Mouse (Mus musculus): ENCODE data around the gene Pip4k2c. TPM values are rescaled to one million over a fixed set of nuclear protein-coding genes. Genes with fewer than 3 reads are reported as not detected.

The Pip4k2c gene
- polyA plus RNA-seq, 1 experiment, result 16.2 TPM

DNA sequence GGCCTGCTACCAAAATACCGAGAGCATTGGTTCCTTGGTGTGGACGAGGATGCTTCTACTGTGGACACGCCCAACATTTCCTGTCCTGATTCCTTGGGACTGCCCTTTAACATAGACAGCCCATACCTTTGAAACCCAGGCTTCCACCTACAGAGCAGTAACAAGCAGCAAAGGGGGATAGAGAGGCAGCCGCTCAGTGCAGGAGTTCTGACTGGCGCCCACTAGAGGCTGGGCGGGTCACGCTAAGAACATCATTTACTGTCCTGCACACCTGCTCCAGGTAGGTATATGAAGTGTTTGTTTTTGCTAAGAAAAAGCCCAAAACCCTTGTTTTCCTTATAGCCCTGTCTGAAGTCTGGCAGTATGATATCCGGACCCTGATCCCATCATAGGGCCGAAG lies 21.8 kb upstream of the Pip4k2c start:
- Histone ChIP-seq H3K4me3 (ENCODE audit: control insufficient read depth, low read depth, low read length) (no peak overlapping the region), H3K27me3 (ENCODE audit: control insufficient read depth, insufficient read depth, low read length) (no peaks in the 10 kb centered on the region), H3K4me1 (ENCODE audit: control insufficient read depth, insufficient read depth, low read length) (peaks cover 5% of the 10 kb centered on the region), H3K27ac (ENCODE audit: control insufficient read depth, insufficient read depth, low read depth, low read length) (no peak overlapping the region), H3K36me3 (ENCODE audit: control insufficient read depth, insufficient read depth, low read length) (no peaks in the 10 kb centered on the region)
- no peak for TF ChIP-seq POLR2A (IDR thresholded peaks at IDR 0.05; ENCODE audit: control insufficient read depth, low read depth, low read length)
- TF ChIP-seq CTCF (IDR thresholded peaks at IDR 0.05; ENCODE audit: control insufficient read depth, insufficient read depth, insufficient replicate concordance, low read depth, low read length), result peak; percentile 47; the same call in 1 of the 2 replicates

- Histone ChIP-seq H3K27ac (ENCODE audit: control insufficient read depth, insufficient read depth, low read depth, low read length) (no peak overlapping the region), H3K27me3 (ENCODE audit: control insufficient read depth, insufficient read depth, low read length) (no peaks in the 10 kb centered on the region), H3K36me3 (ENCODE audit: control insufficient read depth, insufficient read depth, low read length) (no peaks in the 10 kb centered on the region), H3K4me1 (ENCODE audit: control insufficient read depth, insufficient read depth, low read length) (peaks cover 5% of the 10 kb centered on the region), H3K4me3 (ENCODE audit: control insufficient read depth, low read depth, low read length) (no peak overlapping the region)
- TF ChIP-seq CTCF (IDR thresholded peaks at IDR 0.05; ENCODE audit: control insufficient read depth, insufficient read depth, insufficient replicate concordance, low read depth, low read length) (no peak), POLR2A (IDR thresholded peaks at IDR 0.05; ENCODE audit: control insufficient read depth, low read depth, low read length) (no peak)
Measured at GRCm38 (mm10) chr10:127231741-127232140, 20.4 kb upstream of the Pip4k2c start.

DNA sequence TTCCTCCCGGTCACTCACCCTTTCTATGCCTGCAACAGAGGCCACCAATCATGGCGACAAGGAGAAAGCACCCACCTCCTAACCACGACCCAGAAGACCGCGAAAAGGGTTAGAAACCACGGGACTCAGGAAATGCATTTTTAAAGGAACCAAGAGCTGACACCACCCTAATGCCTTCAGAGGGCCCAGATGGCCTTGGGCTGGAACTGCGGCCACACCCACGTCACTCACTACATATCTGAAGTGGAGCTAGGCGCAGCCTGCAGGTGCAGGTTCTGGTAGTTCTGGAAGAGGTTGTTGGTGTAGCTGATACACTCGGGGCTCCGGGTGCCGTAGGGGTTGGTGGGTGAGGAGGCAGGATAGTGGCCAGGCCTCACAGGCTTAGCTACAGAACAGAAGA lies 19.3 kb upstream of the Pip4k2c start:
- no peaks in the 10 kb centered on the region for H3K27me3 ChIP-seq (ENCODE audit: control insufficient read depth, insufficient read depth, low read length)
- peaks cover 5% of the 10 kb centered on the region for H3K4me1 ChIP-seq (ENCODE audit: control insufficient read depth, insufficient read depth, low read length)
- H3K36me3 ChIP-seq (ENCODE audit: control insufficient read depth, insufficient read depth, low read length), result no peaks in the 10 kb centered on the region
- H3K27ac ChIP-seq (ENCODE audit: control insufficient read depth, insufficient read depth, low read depth, low read length), result no peak overlapping the region
- no peak for TF ChIP-seq POLR2A (IDR thresholded peaks at IDR 0.05; ENCODE audit: control insufficient read depth, low read depth, low read length)
- no peak for TF ChIP-seq CTCF (IDR thresholded peaks at IDR 0.05; ENCODE audit: control insufficient read depth, insufficient read depth, insufficient replicate concordance, low read depth, low read length)
- no peak overlapping the region for H3K4me3 ChIP-seq (ENCODE audit: control insufficient read depth, low read depth, low read length)

DNA sequence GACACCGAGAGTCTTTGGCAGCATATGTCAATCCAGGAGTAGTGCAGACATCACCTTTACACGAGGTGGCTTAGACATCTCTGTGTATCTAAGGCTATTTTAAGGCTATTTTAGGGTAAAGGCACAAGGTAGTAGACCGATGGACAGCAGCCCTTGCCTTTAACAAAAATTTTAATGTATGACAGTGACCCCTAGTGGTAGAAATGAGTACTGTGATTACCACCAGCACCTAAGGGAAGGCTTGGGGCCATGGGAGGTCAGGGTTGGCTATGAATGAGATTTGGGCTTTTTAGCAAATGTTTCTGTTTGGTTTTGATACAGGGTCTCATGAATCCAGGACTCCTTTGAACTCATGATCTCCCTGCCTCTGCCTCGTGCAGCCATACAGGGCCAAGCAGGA lies 17.5 kb upstream of the Pip4k2c start:
- no peak for TF ChIP-seq POLR2A (IDR thresholded peaks at IDR 0.05; ENCODE audit: control insufficient read depth, low read depth, low read length)
- TF ChIP-seq CTCF (IDR thresholded peaks at IDR 0.05; ENCODE audit: control insufficient read depth, insufficient read depth, insufficient replicate concordance, low read depth, low read length), result 0 out of 2 replicates have a peak, but pooled peaks have one; percentile 16
- no peak overlapping the region for H3K4me3 ChIP-seq (ENCODE audit: control insufficient read depth, low read depth, low read length)
- H3K27ac ChIP-seq (ENCODE audit: control insufficient read depth, insufficient read depth, low read depth, low read length), result no peak overlapping the region
- no peaks in the 10 kb centered on the region for H3K27me3 ChIP-seq (ENCODE audit: control insufficient read depth, insufficient read depth, low read length)
- peaks cover 5% of the 10 kb centered on the region for H3K4me1 ChIP-seq (ENCODE audit: control insufficient read depth, insufficient read depth, low read length)
- no peaks in the 10 kb centered on the region for H3K36me3 ChIP-seq (ENCODE audit: control insufficient read depth, insufficient read depth, low read length)

- no peaks in the 10 kb centered on the region for H3K36me3 ChIP-seq (ENCODE audit: control insufficient read depth, insufficient read depth, low read length)
- H3K27me3 ChIP-seq (ENCODE audit: control insufficient read depth, insufficient read depth, low read length), result no peaks in the 10 kb centered on the region
- no peak overlapping the region for H3K4me3 ChIP-seq (ENCODE audit: control insufficient read depth, low read depth, low read length)
- TF ChIP-seq CTCF (IDR thresholded peaks at IDR 0.05; ENCODE audit: control insufficient read depth, insufficient read depth, insufficient replicate concordance, low read depth, low read length), result no peak
- TF ChIP-seq POLR2A (IDR thresholded peaks at IDR 0.05; ENCODE audit: control insufficient read depth, low read depth, low read length), result no peak
- H3K4me1 ChIP-seq (ENCODE audit: control insufficient read depth, insufficient read depth, low read length), result peaks cover 5% of the 10 kb centered on the region
- H3K27ac ChIP-seq (ENCODE audit: control insufficient read depth, insufficient read depth, low read depth, low read length), result no peak overlapping the region
Measured at GRCm38 (mm10) chr10:127227163-127227562, 15.8 kb upstream of the Pip4k2c start.

- H3K36me3 ChIP-seq (ENCODE audit: control insufficient read depth, insufficient read depth, low read length), result no peaks in the 10 kb centered on the region
- no peak overlapping the region for H3K27ac ChIP-seq (ENCODE audit: control insufficient read depth, insufficient read depth, low read depth, low read length)
- no peak overlapping the region for H3K4me3 ChIP-seq (ENCODE audit: control insufficient read depth, low read depth, low read length)
- peaks cover 5% of the 10 kb centered on the region for H3K4me1 ChIP-seq (ENCODE audit: control insufficient read depth, insufficient read depth, low read length)
- TF ChIP-seq POLR2A (IDR thresholded peaks at IDR 0.05; ENCODE audit: control insufficient read depth, low read depth, low read length), result no peak
- peak; percentile 19; the same call in 1 of the 2 replicates for TF ChIP-seq CTCF (IDR thresholded peaks at IDR 0.05; ENCODE audit: control insufficient read depth, insufficient read depth, insufficient replicate concordance, low read depth, low read length)
- no peaks in the 10 kb centered on the region for H3K27me3 ChIP-seq (ENCODE audit: control insufficient read depth, insufficient read depth, low read length)
Measured at GRCm38 (mm10) chr10:127226318-127226895, 15.0 kb upstream of the Pip4k2c start.

GRCm38 (mm10) chr10:127225732-127226131 lies 14.3 kb upstream of the Pip4k2c start:
- TF ChIP-seq CTCF (IDR thresholded peaks at IDR 0.05; ENCODE audit: control insufficient read depth, insufficient read depth, insufficient replicate concordance, low read depth, low read length), result no peak
- TF ChIP-seq POLR2A (IDR thresholded peaks at IDR 0.05; ENCODE audit: control insufficient read depth, low read depth, low read length), result no peak
- no peaks in the 10 kb centered on the region for H3K27me3 ChIP-seq (ENCODE audit: control insufficient read depth, insufficient read depth, low read length)

More at GRCm38 (mm10) chr10:127225732-127226131, 14.3 kb upstream of the Pip4k2c start:
- Histone ChIP-seq H3K27ac (ENCODE audit: control insufficient read depth, insufficient read depth, low read depth, low read length) (no peak overlapping the region), H3K4me3 (ENCODE audit: control insufficient read depth, low read depth, low read length) (no peak overlapping the region), H3K4me1 (ENCODE audit: control insufficient read depth, insufficient read depth, low read length) (peaks cover 5% of the 10 kb centered on the region), H3K36me3 (ENCODE audit: control insufficient read depth, insufficient read depth, low read length) (no peaks in the 10 kb centered on the region)

Measured in testis, adult 2 months (tissue).